Mouse (Mus musculus) neural tube, embryonic 12.5 days (tissue): ENCODE measurements around the gene Mtus2. TPM values are rescaled to one million over a fixed set of nuclear protein-coding genes. Genes with fewer than 3 reads are reported as not detected.
"Not testable (repeated sequence)": the region's sequence is repeated elsewhere in the genome, so short reads cannot be mapped to it uniquely, and the experiment has no call there.

Source experiments
- ATAC-seq: fragments of 200-750 bp; cut with Nextera tagmentation; 2 replicates; pipeline ENCODE4 v1.8.0; 2017; ENCODE audit warnings: low read depth, mild to moderate bottlenecking, moderate TSS enrichment, moderate library complexity; ENCODE audit not compliant: low FRiP score
- H3K27ac ChIP-seq: fragments of 300-500 bp; sonication (generic); 2 replicates; pipeline ENCODE4 v1.5.1; 2016
- H3K27me3 ChIP-seq: fragments of 300-500 bp; sonication (generic); replicated peaks from 2 replicates; pipeline ENCODE4 v1.6.1; 2016; ENCODE audit warnings: mild to moderate bottlenecking
- H3K36me3 ChIP-seq: fragments of 300-500 bp; sonication (generic); 2 replicates; pipeline ENCODE4 v1.6.1; 2016; ENCODE audit warnings: mild to moderate bottlenecking
- H3K4me1 ChIP-seq: fragments of 300-500 bp; sonication (generic); 2 replicates; pipeline ENCODE4 v1.6.1; 2016
- H3K4me2 ChIP-seq: fragments of 300-500 bp; sonication (generic); replicated peaks from 2 replicates; pipeline ENCODE4 v1.6.1; 2016; ENCODE audit warnings: mild to moderate bottlenecking
- H3K4me3 ChIP-seq: fragments of 300-500 bp; sonication (generic); 2 replicates; pipeline ENCODE4 v1.5.1; 2016
- H3K9ac ChIP-seq: fragments of 300-500 bp; sonication (generic); 2 replicates; pipeline ENCODE4 v1.6.1; 2016; ENCODE audit warnings: mild to moderate bottlenecking
- H3K9me3 ChIP-seq: fragments of 300-500 bp; sonication (generic); 2 replicates; pipeline ENCODE4 v1.6.1; 2016; ENCODE audit warnings: mild to moderate bottlenecking
- WGBS: fragments of 180-500 bp; shearing (Covaris S2); methylation state at CpG from one replicate; pipeline ENCODE4 v1.1.7; 2016; 5-methylcytosine and 5-hydroxymethylcytosine counted together
- polyA plus RNA-seq: library from polyadenylated mRNA; unstranded; fragments of >200 nt; fragmentation: Nextera tagmentation; extraction: Ambion mirVana; gene quantifications from 2 replicates; pipeline ENCODE4 v1.2.1, GENCODE M21; 2016

The Mtus2 gene
- polyA plus RNA-seq, 1 experiment from 2014 or later = 54.9 TPM

- H3K9me3 ChIP-seq = no peaks in the 10 kb centered on the region
- no peaks in the 10 kb centered on the region for H3K27me3 ChIP-seq
- H3K36me3 ChIP-seq = no peaks in the 10 kb centered on the region
- H3K4me3 ChIP-seq = no peak overlapping the region
- ATAC-seq = no peak
- H3K27ac ChIP-seq = no peak overlapping the region
- H3K9ac ChIP-seq = no peak overlapping the region
- H3K4me2 ChIP-seq = no peak overlapping the region
- 90% methylated on average over 13 of the region's 13 CpGs for WGBS
- H3K4me1 ChIP-seq = no peaks in the 10 kb centered on the region
These were observed 22.0 kb upstream of the Mtus2 start for GRCm38 (mm10) chr5:147935096-147935495.

- no peak for ATAC-seq
- H3K27ac ChIP-seq = no peak overlapping the region
- H3K9me3 ChIP-seq = no peaks in the 10 kb centered on the region
- H3K36me3 ChIP-seq = no peaks in the 10 kb centered on the region
- no peak overlapping the region for H3K4me2 ChIP-seq
- H3K4me1 ChIP-seq = no peaks in the 10 kb centered on the region
- H3K4me3 ChIP-seq = no peak overlapping the region
- no peak overlapping the region for H3K9ac ChIP-seq
- no peaks in the 10 kb centered on the region for H3K27me3 ChIP-seq
- WGBS = 81% methylated on average over 5 of the region's 5 CpGs
These were observed 17.9 kb upstream of the Mtus2 start for GRCm38 (mm10) chr5:147939226-147939625.

DNA sequence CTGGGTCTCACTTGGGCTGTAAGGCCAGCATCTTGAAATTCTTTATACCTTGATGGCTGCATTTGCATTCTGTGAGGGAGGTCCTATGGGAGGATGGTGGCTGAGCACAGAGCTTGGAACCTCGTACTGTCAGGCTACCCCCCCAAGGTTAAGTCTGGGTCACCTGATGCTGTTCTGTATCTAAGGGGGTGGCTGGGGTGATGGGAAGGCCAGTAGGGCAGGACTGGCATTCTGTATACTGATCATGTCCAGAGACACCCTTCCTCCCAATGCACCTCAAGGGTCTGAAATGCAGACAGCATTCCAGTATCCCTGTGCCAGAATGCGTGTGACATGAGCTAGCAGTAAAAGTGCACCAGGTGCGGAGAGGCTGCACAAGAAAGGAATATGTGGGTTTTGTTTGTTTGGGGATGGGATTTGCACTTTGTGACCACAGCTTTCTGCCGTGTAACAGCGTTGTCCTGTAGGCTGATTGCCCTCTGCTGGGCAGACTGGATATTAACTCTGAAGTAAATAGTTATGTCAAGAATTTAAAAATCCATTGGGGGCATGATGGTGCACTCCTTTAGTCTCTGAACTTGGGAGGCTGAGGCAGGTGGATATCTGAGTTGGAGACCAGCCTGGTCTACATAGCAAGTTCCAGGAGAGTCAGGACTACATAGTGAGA is 12.0 kb upstream of the Mtus2 start:
- Histone ChIP-seq H3K4me2 (no peak overlapping the region), H3K4me1 (no peaks in the 10 kb centered on the region), H3K27ac (no peak overlapping the region), H3K27me3 (no peaks in the 10 kb centered on the region), H3K36me3 (no peaks in the 10 kb centered on the region), H3K4me3 (no peak overlapping the region), H3K9me3 (no peaks in the 10 kb centered on the region), H3K9ac (no peak overlapping the region)
- ATAC-seq = no peak
- 40% methylated on average over 5 of the region's 5 CpGs for WGBS

- Histone ChIP-seq H3K9me3 (no peaks in the 10 kb centered on the region), H3K4me1 (no peaks in the 10 kb centered on the region), H3K9ac (no peak overlapping the region), H3K27me3 (no peaks in the 10 kb centered on the region), H3K4me3 (no peak overlapping the region), H3K4me2 (no peak overlapping the region; the same call in 1 of the 2 replicates), H3K36me3 (no peaks in the 10 kb centered on the region), H3K27ac (peak overlapping the region; percentile 64; the same call in 1 of the 2 replicates)
- WGBS = 59% methylated on average over 14 of the region's 14 CpGs
- ATAC-seq = 0 out of 2 replicates have a peak, but pooled peaks have one; percentile 21
These were observed 7.2 kb upstream of the Mtus2 start for GRCm38 (mm10) chr5:147949881-147950280.

DNA sequence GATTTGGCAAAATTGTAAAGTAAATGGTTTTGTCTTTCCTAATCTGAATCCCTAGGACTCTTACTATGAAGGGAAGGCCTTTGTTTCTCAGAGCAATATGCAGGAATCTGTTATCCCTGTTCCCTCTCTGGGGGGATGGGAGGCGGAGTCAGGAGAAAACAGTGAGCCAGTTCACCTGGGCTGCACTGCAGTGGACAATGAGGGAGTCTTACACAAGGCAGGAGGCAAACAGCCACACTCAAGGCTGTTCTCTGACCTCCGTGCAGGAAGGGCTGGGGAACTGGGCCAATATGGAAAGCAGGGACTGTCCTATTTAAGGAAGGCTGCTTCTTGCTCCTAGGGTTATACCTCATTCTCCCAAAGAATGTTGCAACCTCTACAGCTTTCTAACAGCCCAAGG is 5.4 kb upstream of the Mtus2 start:
- WGBS = 57% methylated on average over 2 of the region's 2 CpGs
- H3K9me3 ChIP-seq = no peaks in the 10 kb centered on the region

GRCm38 (mm10) chr5:147953181-147953580 is 3.9 kb upstream of the Mtus2 start:
- not testable (repeated sequence) for H3K4me1 ChIP-seq, H3K4me3 ChIP-seq, H3K9me3 ChIP-seq, H3K36me3 ChIP-seq, H3K27ac ChIP-seq, ATAC-seq, H3K9ac ChIP-seq, H3K4me2 ChIP-seq
- H3K27me3 ChIP-seq = peaks cover 18% of the 10 kb centered on the region
- 87% methylated on average over 5 of the region's 5 CpGs for WGBS

More for the DNA sequence above, 5.4 kb upstream of the Mtus2 start:
- H3K9ac ChIP-seq = no peak overlapping the region
- no peak overlapping the region for H3K27ac ChIP-seq
- no peak overlapping the region for H3K4me3 ChIP-seq
- H3K4me2 ChIP-seq = no peak overlapping the region
- no peaks in the 10 kb centered on the region for H3K36me3 ChIP-seq
- H3K27me3 ChIP-seq = peaks cover 12% of the 10 kb centered on the region
- no peak for ATAC-seq
- no peaks in the 10 kb centered on the region for H3K4me1 ChIP-seq

- Histone ChIP-seq H3K9me3 (no peaks in the 10 kb centered on the region), H3K4me2 (peak overlapping the region; percentile 95; the same call in 1 of the 2 replicates), H3K27me3 (peaks cover 18% of the 10 kb centered on the region), H3K4me1 (peaks cover 9% of the 10 kb centered on the region; the same call in 1 of the 2 replicates), H3K9ac (no peak overlapping the region), H3K36me3 (no peaks in the 10 kb centered on the region), H3K4me3 (no peak overlapping the region), H3K27ac (no peak overlapping the region)
- ATAC-seq = no peak
- 39% methylated on average over 5 of the region's 5 CpGs for WGBS
These were observed 1.4 kb upstream of the Mtus2 start for GRCm38 (mm10) chr5:147955671-147956070.

DNA sequence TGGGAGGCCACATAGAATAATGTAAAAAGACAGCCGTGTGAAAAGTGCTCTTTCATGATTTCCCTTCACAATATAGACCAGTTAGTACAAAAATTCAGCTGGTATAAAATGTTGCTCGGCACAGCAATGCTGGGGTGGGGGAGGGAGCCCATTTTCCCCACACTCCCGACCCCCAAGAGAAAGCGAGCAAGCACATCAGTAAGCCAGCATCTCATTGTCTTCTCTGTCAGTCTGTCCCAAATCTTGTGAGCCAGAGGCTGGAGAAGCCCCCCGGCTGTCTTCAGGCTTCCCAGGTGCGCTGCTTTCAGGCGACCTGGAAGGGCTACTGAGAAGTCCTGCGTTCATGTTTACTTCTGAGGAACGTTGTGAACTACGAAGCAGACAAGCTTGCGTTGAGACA is 699 bp upstream of the Mtus2 start:
- Histone ChIP-seq H3K27ac (no peak overlapping the region), H3K4me1 (peaks cover 9% of the 10 kb centered on the region; the same call in 1 of the 2 replicates), H3K9ac (0 out of 2 replicates have a peak overlapping the region, but pooled peaks have one; percentile 75), H3K4me2 (peak overlapping the region; percentile 95), H3K27me3 (peaks cover 18% of the 10 kb centered on the region), H3K4me3 (peak overlapping the region; percentile 65; the same call in 1 of the 2 replicates), H3K9me3 (no peaks in the 10 kb centered on the region), H3K36me3 (no peaks in the 10 kb centered on the region)
- 2% methylated on average over 11 of the region's 11 CpGs for WGBS
- 0 out of 2 replicates have a peak, but pooled peaks have one; percentile 1 for ATAC-seq

- Histone ChIP-seq H3K9ac (peak overlapping the region; percentile 75), H3K27ac (0 out of 2 replicates have a peak overlapping the region, but pooled peaks have one; percentile 51), H3K9me3 (no peaks in the 10 kb centered on the region), H3K4me1 (peaks cover 9% of the 10 kb centered on the region; the same call in 1 of the 2 replicates), H3K36me3 (no peaks in the 10 kb centered on the region), H3K27me3 (peaks cover 18% of the 10 kb centered on the region), H3K4me3 (peak overlapping the region; percentile 65), H3K4me2 (peak overlapping the region; percentile 95)
- ATAC-seq = peak; percentile 64
- 1% methylated on average over 42 of the region's 42 CpGs for WGBS
These were observed 612 bp downstream of the Mtus2 start for GRCm38 (mm10) chr5:147957592-147958271.

DNA sequence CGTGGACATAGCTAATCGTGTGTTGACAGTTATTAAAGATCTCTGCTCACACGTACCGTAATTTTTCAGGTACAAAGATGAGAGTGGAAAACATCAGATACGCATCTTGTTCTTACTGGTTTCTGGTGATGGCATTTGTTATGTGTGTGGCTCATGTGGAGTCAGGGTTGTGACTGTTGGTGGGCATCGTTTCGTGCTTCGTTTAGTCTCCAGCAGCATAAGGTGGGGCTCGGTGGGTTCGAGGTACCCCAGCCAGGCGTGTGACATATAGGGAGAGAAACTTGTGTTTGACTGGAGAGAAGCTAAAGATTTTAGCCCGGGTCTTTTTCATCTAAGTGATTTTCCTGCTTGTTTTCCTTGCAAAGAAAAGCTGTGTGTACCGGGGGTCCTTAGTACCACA is 1.4 kb downstream of the Mtus2 start:
- no peak overlapping the region for H3K27ac ChIP-seq
- peaks cover 9% of the 10 kb centered on the region; the same call in 1 of the 2 replicates for H3K4me1 ChIP-seq
- no peaks in the 10 kb centered on the region for H3K36me3 ChIP-seq
- WGBS = 34% methylated on average over 13 of the region's 13 CpGs
- H3K4me3 ChIP-seq = peak overlapping the region; percentile 65
- no peaks in the 10 kb centered on the region for H3K9me3 ChIP-seq
- H3K4me2 ChIP-seq = peak overlapping the region; percentile 95
- H3K27me3 ChIP-seq = peaks cover 18% of the 10 kb centered on the region
- ATAC-seq = no peak
- no peak overlapping the region for H3K9ac ChIP-seq

GRCm38 (mm10) chr5:147959088-147959487 is 2.0 kb downstream of the Mtus2 start:
- no peak for ATAC-seq
- Histone ChIP-seq H3K4me2 (peak overlapping the region; percentile 95), H3K4me3 (no peak overlapping the region)

GRCm38 (mm10) chr5:147960793-147961192 is 3.7 kb downstream of the Mtus2 start:
- Histone ChIP-seq H3K4me1 (peaks cover 9% of the 10 kb centered on the region; the same call in 1 of the 2 replicates), H3K27ac (no peak overlapping the region), H3K9ac (no peak overlapping the region), H3K4me2 (no peak overlapping the region), H3K27me3 (peaks cover 13% of the 10 kb centered on the region), H3K36me3 (no peaks in the 10 kb centered on the region), H3K4me3 (no peak overlapping the region), H3K9me3 (no peaks in the 10 kb centered on the region)
- 71% methylated on average over 1 of the region's 1 CpGs for WGBS
- no peak for ATAC-seq

More at GRCm38 (mm10) chr5:147959088-147959487, 2.0 kb downstream of the Mtus2 start:
- Histone ChIP-seq H3K9ac (no peak overlapping the region), H3K27me3 (peaks cover 18% of the 10 kb centered on the region), H3K4me1 (peaks cover 9% of the 10 kb centered on the region; the same call in 1 of the 2 replicates), H3K9me3 (no peaks in the 10 kb centered on the region), H3K36me3 (no peaks in the 10 kb centered on the region), H3K27ac (no peak overlapping the region)
- WGBS = 30% methylated on average over 5 of the region's 5 CpGs
